Mouse (Mus musculus): ENCODE results near the gene Runx2. TPM values are rescaled to one million over a fixed set of nuclear protein-coding genes. Genes with fewer than 3 reads are reported as not detected.

Gene Runx2
- polyA plus RNA-seq, 1 experiment = 7.7 TPM

- no peak overlapping the region for H3K27ac ChIP-seq (ENCODE audit: insufficient read depth, low read length)
- no peak for TF ChIP-seq POLR2A (IDR thresholded peaks at IDR 0.05; ENCODE audit: extremely low read depth, insufficient read depth, low read length)
- H3K4me1 ChIP-seq (ENCODE audit: control insufficient read depth, insufficient read depth, low read length) = no peaks in the 10 kb centered on the region; the same call in 1 of the 2 replicates
- peak overlapping the region; percentile 29 for H3K4me3 ChIP-seq (ENCODE audit: insufficient read depth, low read length)
Measured at GRCm38 (mm10) chr17:44738121-44738637, 76.4 kb downstream of the Runx2 start.

- TF ChIP-seq POLR2A (IDR thresholded peaks at IDR 0.05; ENCODE audit: extremely low read depth, insufficient read depth, low read length) = no peak
- TF ChIP-seq CTCF (IDR thresholded peaks at IDR 0.05; ENCODE audit: extremely low read depth, insufficient read depth, low read length) = no peak
- Histone ChIP-seq H3K4me3 (ENCODE audit: insufficient read depth, low read length) (peak overlapping the region; percentile 29), H3K4me1 (ENCODE audit: control insufficient read depth, insufficient read depth, low read length) (no peaks in the 10 kb centered on the region; the same call in 1 of the 2 replicates), H3K27ac (ENCODE audit: insufficient read depth, low read length) (no peak overlapping the region)
Measured at GRCm38 (mm10) chr17:44737275-44738120, 77.1 kb downstream of the Runx2 start.

GRCm38 (mm10) chr17:44735991-44736561 is 78.5 kb downstream of the Runx2 start:
- H3K27ac ChIP-seq (ENCODE audit: insufficient read depth, low read length) = peak overlapping the region; percentile 94
- TF ChIP-seq POLR2A (IDR thresholded peaks at IDR 0.05; ENCODE audit: extremely low read depth, insufficient read depth, low read length) = no peak
- no peak for TF ChIP-seq CTCF (IDR thresholded peaks at IDR 0.05; ENCODE audit: extremely low read depth, insufficient read depth, low read length)
- peak overlapping the region; percentile 74 for H3K4me3 ChIP-seq (ENCODE audit: insufficient read depth, low read length)
- H3K4me1 ChIP-seq (ENCODE audit: control insufficient read depth, insufficient read depth, low read length) = no peaks in the 10 kb centered on the region; the same call in 1 of the 2 replicates

- Histone ChIP-seq H3K27ac (ENCODE audit: insufficient read depth, low read length) (peak overlapping the region; percentile 94), H3K4me1 (ENCODE audit: control insufficient read depth, insufficient read depth, low read length) (no peaks in the 10 kb centered on the region; the same call in 1 of the 2 replicates), H3K4me3 (ENCODE audit: insufficient read depth, low read length) (peak overlapping the region; percentile 74)
- TF ChIP-seq CTCF (IDR thresholded peaks at IDR 0.05; ENCODE audit: extremely low read depth, insufficient read depth, low read length) = no peak
- TF ChIP-seq POLR2A (IDR thresholded peaks at IDR 0.05; ENCODE audit: extremely low read depth, insufficient read depth, low read length) = no peak
Measured at GRCm38 (mm10) chr17:44735223-44735990, 79.2 kb downstream of the Runx2 start.

- H3K27ac ChIP-seq (ENCODE audit: insufficient read depth, low read length) = no peak overlapping the region
- TF ChIP-seq CTCF (IDR thresholded peaks at IDR 0.05; ENCODE audit: extremely low read depth, insufficient read depth, low read length) = no peak
- TF ChIP-seq POLR2A (IDR thresholded peaks at IDR 0.05; ENCODE audit: extremely low read depth, insufficient read depth, low read length) = no peak
Measured at GRCm38 (mm10) chr17:44734501-44735222, 79.9 kb downstream of the Runx2 start.

GRCm38 (mm10) chr17:44733544-44734310 is 80.9 kb downstream of the Runx2 start:
- no peak for TF ChIP-seq CTCF (IDR thresholded peaks at IDR 0.05; ENCODE audit: extremely low read depth, insufficient read depth, low read length)
- no peak for TF ChIP-seq POLR2A (IDR thresholded peaks at IDR 0.05; ENCODE audit: extremely low read depth, insufficient read depth, low read length)
- H3K4me3 ChIP-seq (ENCODE audit: insufficient read depth, low read length) = peak overlapping the region; percentile 74

More at GRCm38 (mm10) chr17:44734501-44735222, 79.9 kb downstream of the Runx2 start:
- Histone ChIP-seq H3K4me3 (ENCODE audit: insufficient read depth, low read length) (peak overlapping the region; percentile 74), H3K4me1 (ENCODE audit: control insufficient read depth, insufficient read depth, low read length) (no peaks in the 10 kb centered on the region; the same call in 1 of the 2 replicates)

GRCm38 (mm10) chr17:44728464-44728863 is 86.1 kb downstream of the Runx2 start:
- H3K4me3 ChIP-seq (ENCODE audit: insufficient read depth, low read length) = no peak overlapping the region
- no peaks in the 10 kb centered on the region for H3K4me1 ChIP-seq (ENCODE audit: control insufficient read depth, insufficient read depth, low read length)
- no peak overlapping the region for H3K27ac ChIP-seq (ENCODE audit: insufficient read depth, low read length)
- TF ChIP-seq CTCF (IDR thresholded peaks at IDR 0.05; ENCODE audit: extremely low read depth, insufficient read depth, low read length) = no peak
- no peak for TF ChIP-seq POLR2A (IDR thresholded peaks at IDR 0.05; ENCODE audit: extremely low read depth, insufficient read depth, low read length)

More at GRCm38 (mm10) chr17:44733544-44734310, 80.9 kb downstream of the Runx2 start:
- no peaks in the 10 kb centered on the region; the same call in 1 of the 2 replicates for H3K4me1 ChIP-seq (ENCODE audit: control insufficient read depth, insufficient read depth, low read length)
- H3K27ac ChIP-seq (ENCODE audit: insufficient read depth, low read length) = no peak overlapping the region

GRCm38 (mm10) chr17:44727675-44728074 is 86.9 kb downstream of the Runx2 start:
- TF ChIP-seq POLR2A (IDR thresholded peaks at IDR 0.05; ENCODE audit: extremely low read depth, insufficient read depth, low read length) (no peak), CTCF (IDR thresholded peaks at IDR 0.05; ENCODE audit: extremely low read depth, insufficient read depth, low read length) (no peak)
- Histone ChIP-seq H3K27ac (ENCODE audit: insufficient read depth, low read length) (no peak overlapping the region), H3K4me3 (ENCODE audit: insufficient read depth, low read length) (no peak overlapping the region), H3K4me1 (ENCODE audit: control insufficient read depth, insufficient read depth, low read length) (no peaks in the 10 kb centered on the region)
